Mouse (Mus musculus) thymus, postnatal 4 days (tissue): ENCODE results near the gene Gucy2g.
"Not testable (repeated sequence)": the region's sequence is repeated elsewhere in the genome, so short reads cannot be mapped to it uniquely, and the experiment has no call there.

ENCODE experiments used
- DNase-seq: peaks from one replicate; pipeline ENCODE4 v3.0.0; 2021

The Gucy2g gene

DNA sequence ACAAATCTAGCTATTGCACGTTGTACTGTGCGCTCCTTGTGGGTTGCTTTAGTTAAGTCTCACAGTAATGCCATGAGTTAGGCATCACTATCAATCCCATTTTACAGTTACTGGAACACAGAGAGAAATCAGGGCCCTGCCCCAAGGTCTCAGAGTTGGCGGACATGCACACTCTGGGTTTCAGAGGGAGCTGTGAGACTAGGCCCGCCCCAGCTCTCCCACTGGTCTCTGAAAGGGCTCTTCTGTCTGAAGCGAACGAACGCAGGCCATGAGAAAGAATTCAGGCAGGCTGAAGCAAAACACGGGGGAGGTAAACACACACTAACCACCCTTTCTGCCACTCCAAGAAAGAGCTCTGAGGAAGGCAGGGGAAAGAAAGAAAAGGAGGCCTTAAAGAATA is 82.4 kb downstream of the Gucy2g start:
- no peak for DNase-seq

DNA sequence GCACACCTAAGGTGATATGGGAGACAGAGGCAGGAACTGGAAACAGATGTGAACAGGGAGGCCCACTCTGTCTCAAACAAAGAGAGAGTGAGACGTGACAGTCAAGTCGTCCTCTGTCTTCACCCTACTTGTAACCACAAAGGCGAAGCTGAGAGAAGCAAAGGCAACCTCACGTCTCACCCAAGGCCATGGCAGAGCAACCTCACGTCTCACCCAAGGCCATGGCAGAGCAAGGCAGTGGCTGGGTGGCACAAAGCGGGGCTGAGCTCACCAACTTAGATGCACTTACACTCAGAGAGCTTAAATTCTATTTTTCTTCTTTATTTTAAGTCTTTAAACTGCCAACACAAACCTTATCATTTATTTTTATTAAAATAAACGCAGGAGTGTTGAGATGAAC is 84.0 kb downstream of the Gucy2g start:
- DNase-seq: no peak

DNA sequence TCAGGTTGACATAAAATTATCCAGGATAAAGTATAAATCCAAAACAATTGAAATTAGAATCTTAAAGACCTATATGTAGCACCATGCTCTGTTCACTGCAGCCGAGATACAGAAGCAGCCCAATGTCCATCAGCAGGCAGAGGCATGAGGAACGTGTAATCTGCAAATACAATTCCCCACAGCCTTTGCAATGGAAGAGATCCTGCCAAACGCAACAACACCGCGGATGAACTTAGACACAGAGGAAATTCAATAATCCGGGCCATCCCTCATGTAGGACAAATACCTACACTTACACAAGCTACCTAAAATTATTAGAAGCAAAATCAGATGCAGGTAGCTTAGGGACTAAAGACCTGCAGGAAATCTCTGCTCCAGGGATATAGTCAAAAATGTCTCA is 88.1 kb downstream of the Gucy2g start:
- no peak for DNase-seq

DNA sequence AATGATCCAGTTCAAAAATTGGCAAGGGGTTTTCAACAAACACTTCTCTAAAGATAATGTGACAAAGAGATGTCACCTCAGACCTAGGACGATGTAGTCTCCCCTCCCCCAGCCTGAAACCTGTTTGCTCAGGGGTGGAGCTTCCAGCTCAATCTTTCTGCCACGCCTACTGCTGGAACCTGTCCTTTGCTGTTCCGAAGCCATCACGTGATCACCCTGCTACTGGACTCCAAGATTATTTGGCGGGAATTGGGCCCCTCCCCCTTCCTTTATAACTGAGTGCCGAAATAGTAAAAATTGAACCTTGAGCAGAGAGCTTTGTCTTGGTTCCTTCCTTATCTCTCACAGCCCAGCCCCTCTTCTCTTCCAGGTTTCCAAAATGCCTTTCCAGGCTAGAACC is 88.8 kb downstream of the Gucy2g start:
- not testable (repeated sequence) for DNase-seq

DNA sequence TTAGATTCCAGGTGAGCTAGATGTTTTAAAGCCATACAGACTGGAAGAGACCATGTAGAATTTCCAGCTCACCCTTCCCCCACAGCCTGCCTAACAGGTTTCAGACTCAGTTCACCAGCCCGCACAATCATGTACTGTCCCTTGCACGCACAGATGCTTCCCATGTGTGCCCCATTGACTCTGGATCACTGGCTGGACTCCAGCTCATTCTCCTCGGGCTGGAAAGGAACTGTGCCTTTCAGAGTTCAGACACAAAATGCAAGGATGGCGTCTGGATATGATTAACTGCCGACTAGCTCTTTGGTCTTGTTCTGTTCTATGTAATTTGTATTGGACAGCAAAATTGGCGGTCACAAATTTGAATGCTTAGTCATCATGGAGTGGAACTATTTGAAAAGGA is 91.4 kb downstream of the Gucy2g start:
- no peak for DNase-seq

DNA sequence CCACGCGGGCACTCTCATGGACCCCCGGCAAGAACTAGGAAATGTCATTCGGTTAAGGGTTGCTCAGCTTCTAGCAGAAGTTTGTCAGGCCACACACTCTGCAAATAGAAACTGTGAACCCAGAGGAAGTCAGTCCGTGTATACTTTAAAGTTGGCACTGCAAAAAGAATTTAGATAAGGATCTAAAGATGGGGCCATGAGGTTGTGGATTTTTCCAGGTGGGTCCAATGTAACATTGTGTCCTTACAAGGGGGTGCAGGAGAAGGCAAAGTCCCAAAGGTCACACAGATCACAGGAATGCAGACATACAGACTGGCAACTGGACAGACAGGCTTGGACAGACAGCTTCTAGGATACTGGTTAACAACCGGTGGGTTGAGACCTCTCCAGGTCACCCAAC is 92.9 kb downstream of the Gucy2g start:
- DNase-seq: no peak
